Mouse (Mus musculus): ENCODE data around the gene Btf3l4. TPM values are rescaled to one million over a fixed set of nuclear protein-coding genes. Genes with fewer than 3 reads are reported as not detected.

Gene Btf3l4
- polyA plus RNA-seq, 1 experiment from 2014 or later, result 39.4 TPM

DNA sequence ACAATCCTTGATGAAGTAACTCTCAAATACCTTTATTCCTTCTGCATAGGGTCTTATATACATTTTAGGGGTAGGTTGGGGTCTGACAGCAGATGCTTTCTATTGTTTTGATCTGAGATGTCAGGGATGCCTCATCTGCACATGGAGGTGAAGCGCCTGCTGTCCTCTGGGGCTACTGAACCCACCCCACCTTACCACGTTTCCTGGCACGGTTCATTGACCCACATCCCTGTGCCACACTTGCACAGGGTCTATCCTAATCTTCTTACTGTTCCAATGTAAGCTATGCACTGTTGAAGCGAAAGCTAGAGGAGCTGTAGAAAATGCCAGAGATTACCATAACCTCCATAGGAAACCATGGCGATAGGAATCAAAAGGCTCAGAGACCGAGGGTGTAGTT lies 21.9 kb downstream of the Btf3l4 start:
- no peaks in the 10 kb centered on the region for H3K9me3 ChIP-seq (replicated peaks)
- no peak overlapping the region for H3K4me2 ChIP-seq
- no peak overlapping the region for H3K9ac ChIP-seq
- H3K27me3 ChIP-seq, result no peaks in the 10 kb centered on the region
- H3K4me1 ChIP-seq (replicated peaks), result no peaks in the 10 kb centered on the region
- peaks cover 3% of the 10 kb centered on the region; the same call in 1 of the 2 replicates for H3K36me3 ChIP-seq (replicated peaks)
- ATAC-seq (ENCODE audit: insufficient read depth), result no peak
- H3K4me3 ChIP-seq (replicated peaks), result no peak overlapping the region
- WGBS (ENCODE audit: insufficient replicate concordance), result 64% methylated on average over 6 of the region's 6 CpGs
- H3K27ac ChIP-seq (replicated peaks), result no peak overlapping the region

DNA sequence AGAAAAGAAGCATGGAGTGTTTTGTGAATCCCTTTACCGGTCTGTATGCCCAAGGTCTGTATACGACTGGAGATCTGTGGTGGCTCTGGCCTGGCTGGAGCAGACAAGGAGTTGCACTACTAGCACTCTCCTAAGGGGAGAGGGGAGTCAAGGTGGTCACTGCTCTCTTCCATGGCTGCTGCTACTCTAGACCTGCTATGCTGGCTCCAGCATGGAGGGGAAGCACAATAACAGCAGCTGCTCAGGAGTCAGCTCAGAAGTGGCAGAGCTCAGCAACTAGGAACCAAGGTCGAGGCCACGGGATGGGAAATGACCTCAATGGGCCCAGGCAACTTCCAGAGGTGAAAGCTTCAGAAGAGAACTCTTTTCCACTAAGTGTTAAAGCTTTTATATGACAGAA lies 22.3 kb downstream of the Btf3l4 start:
- WGBS (ENCODE audit: insufficient replicate concordance), result 42% methylated on average over 4 of the region's 4 CpGs
- Histone ChIP-seq H3K4me1 (replicated peaks) (no peaks in the 10 kb centered on the region), H3K9me3 (replicated peaks) (no peaks in the 10 kb centered on the region), H3K27me3 (no peaks in the 10 kb centered on the region), H3K4me3 (replicated peaks) (no peak overlapping the region), H3K9ac (no peak overlapping the region), H3K27ac (replicated peaks) (no peak overlapping the region), H3K36me3 (replicated peaks) (peaks cover 3% of the 10 kb centered on the region; the same call in 1 of the 2 replicates), H3K4me2 (no peak overlapping the region)
- ATAC-seq (ENCODE audit: insufficient read depth), result no peak

DNA sequence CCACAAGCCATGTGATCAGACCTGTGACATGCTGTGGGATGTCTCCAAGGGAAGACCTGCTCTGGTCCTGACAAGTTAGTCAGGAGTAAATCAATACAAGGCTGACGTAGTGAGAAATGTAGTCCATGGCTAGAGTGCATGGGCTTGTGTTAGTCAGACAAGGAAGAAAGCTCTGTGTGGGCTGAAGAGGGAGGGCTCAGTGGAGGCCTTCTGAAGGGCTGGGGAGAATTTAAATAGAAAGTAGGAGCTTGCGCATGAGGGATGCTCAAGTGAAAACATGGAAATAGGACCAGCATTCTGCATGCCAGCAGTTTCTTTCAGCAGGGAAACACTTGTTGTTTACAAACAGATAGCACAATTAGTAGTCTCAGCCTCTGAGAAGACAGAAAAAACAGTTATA lies 29.9 kb downstream of the Btf3l4 start:
- Histone ChIP-seq H3K4me3 (replicated peaks) (no peak overlapping the region), H3K9ac (no peak overlapping the region), H3K9me3 (replicated peaks) (no peaks in the 10 kb centered on the region), H3K27me3 (no peaks in the 10 kb centered on the region), H3K36me3 (replicated peaks) (no peaks in the 10 kb centered on the region), H3K4me2 (no peak overlapping the region), H3K27ac (replicated peaks) (no peak overlapping the region), H3K4me1 (replicated peaks) (no peaks in the 10 kb centered on the region)
- ATAC-seq (ENCODE audit: insufficient read depth), result no peak
- 62% methylated on average over 2 of the region's 2 CpGs for WGBS (ENCODE audit: insufficient replicate concordance)

DNA sequence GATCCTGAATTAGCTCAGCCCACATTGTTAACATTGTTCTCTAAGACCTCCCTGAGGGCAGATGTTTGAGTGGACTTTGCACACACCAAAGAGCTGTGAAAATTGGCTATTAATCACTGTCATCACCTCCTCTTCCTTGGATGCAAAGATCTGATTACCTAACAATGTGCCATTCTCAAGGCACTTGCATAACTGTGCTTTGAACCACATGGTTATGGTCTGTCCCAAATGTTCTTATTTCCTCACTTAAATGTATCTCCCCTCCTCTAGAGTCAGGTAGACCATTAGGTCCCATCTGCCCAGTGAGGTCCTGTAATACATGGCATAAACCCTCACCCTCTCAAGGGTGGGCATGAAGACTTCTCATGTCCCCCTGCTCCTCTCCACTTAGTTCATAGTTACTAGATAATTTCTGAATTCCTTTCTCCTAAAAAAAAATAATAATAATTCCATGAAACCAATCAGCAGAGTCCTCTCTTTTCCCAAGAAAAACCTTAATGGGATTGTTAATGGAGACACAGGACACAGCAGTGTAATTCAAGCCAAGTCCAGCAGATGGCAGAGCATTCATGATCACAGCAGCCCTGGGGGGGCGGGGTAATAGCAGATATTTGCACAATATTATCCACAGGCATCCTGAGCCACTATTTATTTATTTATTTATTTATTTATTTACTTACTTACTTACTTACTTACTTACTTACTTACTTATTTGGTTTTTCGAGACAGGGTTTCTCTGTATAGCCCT lies 35.2 kb downstream of the Btf3l4 start:
- H3K4me1 ChIP-seq (replicated peaks), result no peaks in the 10 kb centered on the region
- no peaks in the 10 kb centered on the region for H3K27me3 ChIP-seq
- WGBS (ENCODE audit: insufficient replicate concordance), result 31% methylated on average over 2 of the region's 2 CpGs
- H3K27ac ChIP-seq (replicated peaks), result no peak overlapping the region
- no peak overlapping the region for H3K4me3 ChIP-seq (replicated peaks)
- H3K36me3 ChIP-seq (replicated peaks), result no peaks in the 10 kb centered on the region
- no peak overlapping the region for H3K4me2 ChIP-seq
- H3K9me3 ChIP-seq (replicated peaks), result no peaks in the 10 kb centered on the region
- ATAC-seq (ENCODE audit: insufficient read depth), result no peak
- H3K9ac ChIP-seq, result no peak overlapping the region

DNA sequence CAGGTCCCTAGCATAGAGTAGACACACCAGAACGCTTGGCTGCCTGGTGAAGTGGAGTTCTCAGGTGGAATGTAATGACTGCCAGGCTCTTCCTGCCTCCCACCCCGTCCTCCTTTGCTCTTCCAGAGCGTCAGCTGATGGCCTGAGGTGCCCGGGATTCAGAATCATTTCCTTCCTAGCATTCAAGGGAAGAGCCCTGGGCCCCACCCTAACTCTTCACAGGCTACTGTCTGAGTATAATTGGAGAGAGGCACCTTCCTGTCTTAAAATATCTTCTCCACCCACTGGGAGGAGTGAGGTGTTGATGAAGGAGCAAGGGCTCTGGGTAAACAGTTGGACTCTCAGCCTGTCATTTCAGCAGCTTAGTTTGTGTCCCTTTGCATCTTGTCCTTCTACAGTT lies 36.7 kb downstream of the Btf3l4 start:
- no peak overlapping the region for H3K9ac ChIP-seq
- H3K4me3 ChIP-seq (replicated peaks), result no peak overlapping the region
- H3K4me1 ChIP-seq (replicated peaks), result no peaks in the 10 kb centered on the region
- WGBS (ENCODE audit: insufficient replicate concordance), result 35% methylated on average over 4 of the region's 4 CpGs
- H3K36me3 ChIP-seq (replicated peaks), result no peaks in the 10 kb centered on the region
- no peak for ATAC-seq (ENCODE audit: insufficient read depth)
- H3K4me2 ChIP-seq, result no peak overlapping the region
- H3K27me3 ChIP-seq, result no peaks in the 10 kb centered on the region
- H3K9me3 ChIP-seq (replicated peaks), result no peaks in the 10 kb centered on the region
- no peak overlapping the region for H3K27ac ChIP-seq (replicated peaks)

DNA sequence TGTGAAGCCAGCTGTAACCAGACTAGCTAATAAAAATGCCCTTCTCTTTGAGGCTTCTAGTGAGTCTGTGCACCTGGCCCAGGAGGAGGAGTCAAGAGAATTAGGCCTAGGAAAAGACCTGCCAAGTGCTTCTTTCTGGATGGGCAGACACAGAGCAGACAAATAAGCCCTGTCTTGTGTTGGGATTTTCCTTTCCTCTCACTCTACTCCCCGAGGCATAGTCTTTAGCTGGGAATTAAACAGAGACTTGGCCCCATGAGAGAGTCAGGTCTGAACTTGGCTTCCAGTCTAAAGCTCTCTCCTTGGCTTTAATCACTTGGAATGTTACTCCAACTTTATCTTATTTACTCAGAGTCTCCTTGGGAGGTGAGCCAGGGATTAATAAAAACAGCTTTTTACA lies 39.5 kb downstream of the Btf3l4 start:
- Histone ChIP-seq H3K9me3 (replicated peaks) (no peaks in the 10 kb centered on the region), H3K4me2 (no peak overlapping the region), H3K27me3 (no peaks in the 10 kb centered on the region), H3K36me3 (replicated peaks) (no peaks in the 10 kb centered on the region), H3K27ac (replicated peaks) (no peak overlapping the region), H3K4me3 (replicated peaks) (no peak overlapping the region), H3K4me1 (replicated peaks) (no peaks in the 10 kb centered on the region), H3K9ac (no peak overlapping the region)
- 54% methylated on average over 1 of the region's 1 CpGs for WGBS (ENCODE audit: insufficient replicate concordance)
- ATAC-seq (ENCODE audit: insufficient read depth), result no peak

DNA sequence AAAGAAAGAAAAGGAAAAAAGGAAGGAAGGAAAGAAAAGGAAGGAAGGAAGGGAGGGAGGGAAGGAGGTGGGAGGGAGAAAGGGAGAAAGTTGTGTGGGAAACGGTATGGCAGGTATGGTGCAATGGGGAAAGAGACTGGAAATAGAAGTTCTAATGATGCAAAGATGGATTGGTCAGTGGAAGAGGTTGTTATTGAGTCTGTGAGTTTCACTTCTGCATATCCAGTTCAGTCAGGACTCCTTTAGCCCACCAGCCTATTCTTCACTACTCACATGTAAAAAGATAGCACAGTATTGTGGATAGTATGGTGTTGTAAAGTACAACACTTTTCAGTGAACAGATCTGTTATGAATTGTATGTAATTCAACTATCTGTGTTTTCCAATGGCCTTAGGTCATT lies 42.9 kb downstream of the Btf3l4 start:
- H3K36me3 ChIP-seq (replicated peaks), result no peaks in the 10 kb centered on the region
- ATAC-seq (ENCODE audit: insufficient read depth), result no peak
- no peak overlapping the region for H3K27ac ChIP-seq (replicated peaks)
- H3K4me2 ChIP-seq, result no peak overlapping the region
- WGBS (ENCODE audit: insufficient replicate concordance), result 22% methylated on average over 1 of the region's 1 CpGs
- no peak overlapping the region for H3K9ac ChIP-seq
- H3K4me1 ChIP-seq (replicated peaks), result no peaks in the 10 kb centered on the region
- no peaks in the 10 kb centered on the region for H3K27me3 ChIP-seq
- H3K9me3 ChIP-seq (replicated peaks), result no peaks in the 10 kb centered on the region
- no peak overlapping the region for H3K4me3 ChIP-seq (replicated peaks)

DNA sequence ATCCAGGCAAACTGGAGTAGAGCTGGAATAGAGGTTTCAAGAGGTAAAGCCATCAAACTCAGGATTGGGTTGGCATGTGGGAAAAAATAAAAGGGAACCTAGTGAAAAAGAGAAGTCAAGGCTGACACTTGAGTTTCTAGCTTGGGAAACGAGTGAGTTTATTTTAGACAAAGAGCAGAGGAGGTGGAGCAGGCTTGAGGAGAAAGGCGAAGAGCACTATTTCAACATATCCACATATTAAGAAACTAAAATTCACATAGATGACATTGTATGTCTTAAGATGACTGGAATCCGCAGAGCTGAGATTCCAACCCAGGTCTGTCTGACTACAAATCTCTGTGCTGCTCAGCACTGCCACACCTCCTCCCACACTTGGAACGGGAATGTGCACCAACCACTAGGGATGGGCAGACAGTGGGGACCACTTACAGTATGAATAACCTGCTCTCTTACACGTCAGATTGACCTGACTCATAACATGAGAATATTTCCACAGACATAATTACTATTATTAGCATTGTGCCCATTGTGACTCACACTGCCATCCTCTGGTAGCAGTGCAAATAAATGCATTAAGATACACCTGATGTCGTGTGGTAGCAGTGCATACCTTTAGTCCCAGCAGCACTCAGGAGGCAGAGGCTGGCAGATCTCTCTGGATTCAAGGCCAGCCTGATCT lies 44.0 kb downstream of the Btf3l4 start:
- Histone ChIP-seq H3K27me3 (0 out of 2 replicates have a peak, but pooled peaks cover 1% of the 10 kb centered on the region), H3K36me3 (replicated peaks) (no peaks in the 10 kb centered on the region), H3K9ac (no peak overlapping the region), H3K9me3 (replicated peaks) (no peaks in the 10 kb centered on the region), H3K4me2 (no peak overlapping the region), H3K4me3 (replicated peaks) (no peak overlapping the region), H3K27ac (replicated peaks) (no peak overlapping the region), H3K4me1 (replicated peaks) (no peaks in the 10 kb centered on the region)
- 38% methylated on average over 6 of the region's 6 CpGs for WGBS (ENCODE audit: insufficient replicate concordance)
- no peak for ATAC-seq (ENCODE audit: insufficient read depth)

DNA sequence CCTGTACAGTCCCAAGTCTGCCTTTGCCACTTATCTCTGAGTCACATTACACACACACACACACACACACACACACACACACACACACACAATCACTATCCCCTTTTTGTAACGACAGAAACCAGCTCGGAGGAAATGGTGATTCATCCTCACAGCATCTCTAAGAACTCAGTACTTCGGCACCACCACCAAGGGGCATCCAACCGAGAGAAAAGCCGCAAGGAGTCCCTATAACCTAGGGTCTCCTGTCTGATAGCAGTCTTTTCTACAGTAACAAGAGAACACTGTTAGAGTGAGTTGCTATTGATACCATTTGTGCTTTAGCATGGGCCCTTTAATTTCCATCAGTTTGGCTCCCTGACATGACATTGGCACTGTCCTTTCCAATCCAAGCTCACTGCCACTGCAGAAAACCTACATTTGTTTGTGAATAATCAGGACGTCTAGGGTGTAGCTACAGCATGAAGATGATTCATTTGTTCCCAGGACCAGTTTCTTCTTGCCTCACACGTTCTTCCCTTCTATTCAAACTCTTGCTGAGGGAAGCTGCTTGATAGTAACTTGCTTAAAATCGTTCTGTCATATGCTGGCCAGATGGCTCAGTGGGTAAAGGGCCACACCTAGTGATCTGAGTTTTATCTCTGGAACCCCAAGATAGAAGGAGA lies 50.9 kb downstream of the Btf3l4 start:
- Histone ChIP-seq H3K27me3 (peaks cover 59% of the 10 kb centered on the region), H3K36me3 (replicated peaks) (no peaks in the 10 kb centered on the region), H3K9me3 (replicated peaks) (no peaks in the 10 kb centered on the region), H3K9ac (no peak overlapping the region), H3K4me1 (replicated peaks) (peaks cover 13% of the 10 kb centered on the region; the same call in 1 of the 2 replicates), H3K4me3 (replicated peaks) (no peak overlapping the region), H3K4me2 (no peak overlapping the region), H3K27ac (replicated peaks) (no peak overlapping the region)
- ATAC-seq (ENCODE audit: insufficient read depth), result no peak
- whole genome bisulfite sequencing (ENCODE audit: insufficient replicate concordance), result 23% methylated on average over 8 of the region's 8 CpGs

DNA sequence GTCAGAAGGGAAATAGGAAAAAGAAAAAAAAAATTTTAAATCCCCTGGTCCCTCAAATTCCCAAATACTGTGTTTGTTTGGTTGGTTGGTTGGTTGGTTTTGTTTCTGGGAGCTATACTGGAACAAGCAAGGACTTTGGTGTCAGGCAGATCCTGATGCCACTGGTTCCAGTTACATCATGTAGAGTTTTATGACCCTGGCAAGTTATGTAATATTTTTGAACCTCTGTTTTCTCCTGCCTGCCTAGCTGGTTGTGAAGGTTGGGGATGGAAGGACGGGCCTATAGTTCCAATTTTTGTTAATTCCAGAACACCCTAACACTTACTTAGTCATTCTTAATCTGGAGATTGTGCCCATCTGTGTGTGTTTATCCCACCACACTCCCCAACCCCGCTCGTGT lies 51.8 kb downstream of the Btf3l4 start:
- ATAC-seq (ENCODE audit: insufficient read depth), result no peak

DNA sequence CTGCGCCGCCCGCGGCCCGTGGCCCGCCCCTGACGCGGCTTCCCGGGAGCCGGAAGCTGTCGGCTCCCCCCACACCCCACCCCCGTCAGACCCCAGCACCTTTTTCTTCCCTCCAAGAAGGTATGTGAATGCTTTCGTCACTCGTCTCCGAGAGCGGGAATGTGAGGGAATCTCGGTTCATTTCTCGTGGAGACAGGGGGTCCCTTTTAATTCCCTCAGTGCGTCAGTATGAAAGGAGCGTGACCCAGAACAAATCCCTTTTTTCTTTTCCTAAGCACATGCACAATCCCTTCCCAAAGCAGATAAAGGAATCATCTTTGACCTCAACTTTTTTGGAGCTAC lies 52.6 kb downstream of the Btf3l4 start:
- peaks cover 13% of the 10 kb centered on the region; the same call in 1 of the 2 replicates for H3K4me1 ChIP-seq (replicated peaks)
- no peak overlapping the region for H3K27ac ChIP-seq (replicated peaks)
- H3K9me3 ChIP-seq (replicated peaks), result no peaks in the 10 kb centered on the region
- H3K9ac ChIP-seq, result no peak overlapping the region; the same call in 1 of the 2 replicates
- no peak for ATAC-seq (ENCODE audit: insufficient read depth)
- peak overlapping the region; percentile 83 for H3K4me2 ChIP-seq
- no peaks in the 10 kb centered on the region for H3K36me3 ChIP-seq (replicated peaks)
- peaks cover 60% of the 10 kb centered on the region for H3K27me3 ChIP-seq
- WGBS (ENCODE audit: insufficient replicate concordance), result 2% methylated on average over 20 of the region's 20 CpGs
- H3K4me3 ChIP-seq (replicated peaks), result peak overlapping the region; percentile 63

More for the DNA sequence above, 51.8 kb downstream of the Btf3l4 start:
- Histone ChIP-seq H3K27ac (replicated peaks) (no peak overlapping the region), H3K4me3 (replicated peaks) (no peak overlapping the region), H3K9me3 (replicated peaks) (no peaks in the 10 kb centered on the region), H3K9ac (no peak overlapping the region), H3K27me3 (peaks cover 60% of the 10 kb centered on the region), H3K36me3 (replicated peaks) (no peaks in the 10 kb centered on the region), H3K4me1 (replicated peaks) (peaks cover 13% of the 10 kb centered on the region; the same call in 1 of the 2 replicates), H3K4me2 (no peak overlapping the region)
- WGBS (ENCODE audit: insufficient replicate concordance), result 49% methylated on average over 3 of the region's 3 CpGs

All from liver, embryonic 15.5 days (tissue).